Mouse (Mus musculus): ENCODE data around the gene Cysrt1. TPM values are rescaled to one million over a fixed set of nuclear protein-coding genes. Genes with fewer than 3 reads are reported as not detected.
A peak's percentile ranks its signal among the peaks of the same experiment; 100 is the strongest.

The Cysrt1 gene
- polyA plus RNA-seq, 1 experiment, result 0.25 TPM

DNA sequence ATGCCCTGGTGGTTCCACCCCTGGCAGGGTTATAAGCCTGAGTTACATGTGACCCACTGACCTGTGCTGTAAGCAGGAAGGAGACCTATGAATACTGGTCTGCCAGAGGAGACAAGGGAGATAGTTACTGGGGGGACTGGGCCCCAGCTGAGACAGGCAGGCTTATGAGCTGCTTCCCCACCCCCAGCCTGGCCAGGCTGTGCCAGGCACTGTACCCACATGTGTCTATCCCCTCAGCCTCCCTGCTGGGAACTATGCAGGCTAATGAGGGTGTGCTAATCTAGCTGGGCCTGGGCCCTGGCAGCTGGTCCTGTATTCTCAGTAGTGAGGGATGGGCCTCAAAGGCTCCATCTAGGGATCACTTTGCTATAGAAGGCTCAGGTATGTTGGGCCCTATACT, 25.0 kb upstream of the Cysrt1 start:
- no peak overlapping the region for H3K4me3 ChIP-seq (ENCODE audit: insufficient read depth, poor library complexity, severe bottlenecking)

DNA sequence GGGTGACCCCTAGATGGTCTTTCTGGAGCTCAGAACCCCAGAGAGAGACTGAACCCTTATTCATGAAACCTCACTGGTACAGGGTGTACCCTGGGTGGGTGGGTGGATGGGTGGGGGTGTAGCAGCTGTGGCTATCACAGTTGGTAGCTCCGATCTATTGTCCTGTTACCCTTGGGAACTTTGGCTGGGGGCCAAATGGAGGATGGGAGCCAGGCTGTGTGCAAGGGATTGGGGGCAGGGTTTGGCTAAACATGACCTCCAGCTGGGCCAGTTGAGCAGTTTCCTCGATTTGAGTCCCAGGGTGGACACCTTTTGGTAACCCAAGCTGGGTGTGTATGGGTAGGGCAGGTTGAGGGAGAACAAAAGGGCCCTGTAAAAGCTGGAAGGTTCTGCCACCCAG, 24.5 kb upstream of the Cysrt1 start:
- Histone ChIP-seq H3K79me2 (ENCODE audit: control insufficient read depth, insufficient read depth) (peaks cover 71% of the 10 kb centered on the region), H3K36me3 (ENCODE audit: control insufficient read depth, insufficient read depth) (peaks cover 18% of the 10 kb centered on the region), H3K4me3 (ENCODE audit: insufficient read depth, poor library complexity, severe bottlenecking) (no peak overlapping the region), H3K79me3 (ENCODE audit: low read depth) (peaks cover 19% of the 10 kb centered on the region), H3ac (ENCODE audit: control insufficient read depth, insufficient read length, low read depth) (no peak overlapping the region), H3K27me3 (ENCODE audit: control insufficient read depth, insufficient read depth, insufficient read length) (no peaks in the 10 kb centered on the region)
- TF ChIP-seq CTCF (IDR thresholded peaks at IDR 0.05; ENCODE audit: control insufficient read depth, insufficient read depth, insufficient read length) (no peak), MYOD1 (IDR thresholded peaks at IDR 0.05; ENCODE audit: control insufficient read depth, insufficient read length, low read depth) (no peak), USF1 (IDR thresholded peaks at IDR 0.05; ENCODE audit: low read depth) (no peak), MYOG (IDR thresholded peaks at IDR 0.05; ENCODE audit: control insufficient read depth, extremely low read depth, insufficient read length) (no peak), CEBPB (IDR thresholded peaks at IDR 0.05; ENCODE audit: low read depth) (no peak), FOSL1 (IDR thresholded peaks at IDR 0.05; ENCODE audit: insufficient read depth, low read length, poor library complexity, severe bottlenecking) (no peak), MAX (IDR thresholded peaks at IDR 0.05) (no peak)

More for the DNA sequence above, 25.0 kb upstream of the Cysrt1 start:
- TF ChIP-seq MYOG (IDR thresholded peaks at IDR 0.05; ENCODE audit: control insufficient read depth, extremely low read depth, insufficient read length), result no peak
- TF ChIP-seq USF1 (IDR thresholded peaks at IDR 0.05; ENCODE audit: low read depth), result no peak
- TF ChIP-seq FOSL1 (IDR thresholded peaks at IDR 0.05; ENCODE audit: insufficient read depth, low read length, poor library complexity, severe bottlenecking), result no peak
- TF ChIP-seq CTCF (IDR thresholded peaks at IDR 0.05; ENCODE audit: control insufficient read depth, insufficient read depth, insufficient read length), result no peak
- TF ChIP-seq MYOD1 (IDR thresholded peaks at IDR 0.05; ENCODE audit: control insufficient read depth, insufficient read length, low read depth), result no peak
- TF ChIP-seq CEBPB (IDR thresholded peaks at IDR 0.05; ENCODE audit: low read depth), result no peak
- H3ac ChIP-seq (ENCODE audit: control insufficient read depth, insufficient read length, low read depth), result no peak overlapping the region
- H3K79me3 ChIP-seq (ENCODE audit: low read depth), result peaks cover 19% of the 10 kb centered on the region
- H3K27me3 ChIP-seq (ENCODE audit: control insufficient read depth, insufficient read depth, insufficient read length), result no peaks in the 10 kb centered on the region
- peaks cover 76% of the 10 kb centered on the region for H3K79me2 ChIP-seq (ENCODE audit: control insufficient read depth, insufficient read depth)
- peaks cover 18% of the 10 kb centered on the region for H3K36me3 ChIP-seq (ENCODE audit: control insufficient read depth, insufficient read depth)

DNA sequence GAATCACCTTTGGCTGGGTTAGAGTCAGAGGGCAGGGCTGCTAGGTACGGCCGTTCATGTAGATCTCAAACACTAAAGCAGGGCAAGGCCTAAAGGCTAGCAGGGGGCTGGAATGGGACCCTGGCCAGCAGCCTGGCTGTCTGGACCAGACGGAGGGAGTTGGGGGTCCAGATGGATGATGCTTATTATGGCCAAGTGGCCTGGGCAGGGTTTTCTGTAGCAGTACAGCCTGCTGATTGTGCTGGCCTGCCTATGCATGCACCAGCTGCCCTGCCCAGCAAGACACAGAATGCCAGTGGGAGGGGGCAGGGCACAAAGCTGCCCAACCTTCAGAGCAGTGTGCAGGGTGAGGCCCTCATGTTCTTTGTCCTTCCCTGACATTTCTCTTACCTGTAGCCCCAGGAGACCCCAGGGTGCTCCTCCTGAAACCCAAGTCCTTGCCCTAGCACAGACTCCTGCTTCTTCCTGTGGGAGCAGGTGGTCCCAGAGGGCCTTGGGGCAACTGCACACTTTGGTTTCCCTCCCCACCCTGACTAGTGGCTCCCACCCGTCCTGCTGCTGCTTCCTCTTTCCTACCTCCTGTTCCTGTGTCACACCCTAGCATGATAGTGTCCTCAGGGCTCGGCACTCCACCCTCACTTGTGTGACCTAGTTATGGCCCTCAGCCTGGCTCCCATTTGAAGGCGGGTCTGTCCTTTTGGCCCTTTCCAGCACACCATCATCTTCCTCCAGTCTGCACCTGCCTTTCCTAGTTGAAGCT, 23.8 kb upstream of the Cysrt1 start:
- Histone ChIP-seq H3K27me3 (ENCODE audit: control insufficient read depth, insufficient read depth, insufficient read length) (no peaks in the 10 kb centered on the region), H3K79me2 (ENCODE audit: control insufficient read depth, insufficient read depth) (peaks cover 64% of the 10 kb centered on the region), H3K4me3 (ENCODE audit: insufficient read depth, poor library complexity, severe bottlenecking) (no peak overlapping the region), H3ac (ENCODE audit: control insufficient read depth, insufficient read length, low read depth) (peak overlapping the region; percentile 21), H3K36me3 (ENCODE audit: control insufficient read depth, insufficient read depth) (peaks cover 16% of the 10 kb centered on the region), H3K79me3 (ENCODE audit: low read depth) (peaks cover 13% of the 10 kb centered on the region)
- no peak for TF ChIP-seq MAX (IDR thresholded peaks at IDR 0.05)
- TF ChIP-seq CTCF (IDR thresholded peaks at IDR 0.05; ENCODE audit: control insufficient read depth, insufficient read depth, insufficient read length), result no peak
- no peak for TF ChIP-seq FOSL1 (IDR thresholded peaks at IDR 0.05; ENCODE audit: insufficient read depth, low read length, poor library complexity, severe bottlenecking)
- TF ChIP-seq MYOD1 (IDR thresholded peaks at IDR 0.05; ENCODE audit: control insufficient read depth, insufficient read length, low read depth), result no peak
- no peak for TF ChIP-seq USF1 (IDR thresholded peaks at IDR 0.05; ENCODE audit: low read depth)
- TF ChIP-seq CEBPB (IDR thresholded peaks at IDR 0.05; ENCODE audit: low read depth), result no peak

DNA sequence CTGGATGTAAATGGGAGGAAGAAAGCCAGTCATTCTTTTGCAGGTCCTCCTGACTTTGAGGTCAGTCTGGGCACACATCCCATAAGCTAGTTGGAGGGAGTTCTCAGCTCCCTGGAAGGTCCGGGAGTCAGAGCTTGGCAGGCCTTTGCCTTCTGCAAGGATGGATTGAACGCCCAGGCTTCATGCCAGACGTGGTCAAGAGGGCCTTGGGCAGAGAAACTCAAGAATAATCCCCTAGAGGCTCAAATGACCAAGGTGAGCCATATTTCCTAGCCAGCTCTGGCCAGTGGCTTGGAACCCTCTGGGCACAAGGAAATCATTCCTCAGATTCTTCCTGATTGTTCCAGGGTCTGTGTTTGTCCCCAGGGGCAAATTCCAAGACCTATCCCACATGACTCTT, 22.6 kb upstream of the Cysrt1 start:
- Histone ChIP-seq H3K36me3 (ENCODE audit: control insufficient read depth, insufficient read depth) (peaks cover 3% of the 10 kb centered on the region), H3K27me3 (ENCODE audit: control insufficient read depth, insufficient read depth, insufficient read length) (no peaks in the 10 kb centered on the region), H3K79me3 (ENCODE audit: low read depth) (peaks cover 8% of the 10 kb centered on the region), H3K4me3 (ENCODE audit: insufficient read depth, poor library complexity, severe bottlenecking) (no peak overlapping the region), H3ac (ENCODE audit: control insufficient read depth, insufficient read length, low read depth) (no peak overlapping the region), H3K79me2 (ENCODE audit: control insufficient read depth, insufficient read depth) (peaks cover 52% of the 10 kb centered on the region)
- TF ChIP-seq FOSL1 (IDR thresholded peaks at IDR 0.05; ENCODE audit: insufficient read depth, low read length, poor library complexity, severe bottlenecking) (no peak), CTCF (IDR thresholded peaks at IDR 0.05; ENCODE audit: control insufficient read depth, insufficient read depth, insufficient read length) (no peak), MAX (IDR thresholded peaks at IDR 0.05) (no peak), MYOG (IDR thresholded peaks at IDR 0.05; ENCODE audit: control insufficient read depth, extremely low read depth, insufficient read length) (no peak), USF1 (IDR thresholded peaks at IDR 0.05; ENCODE audit: low read depth) (no peak), MYOD1 (IDR thresholded peaks at IDR 0.05; ENCODE audit: control insufficient read depth, insufficient read length, low read depth) (no peak), CEBPB (IDR thresholded peaks at IDR 0.05; ENCODE audit: low read depth) (no peak)

DNA sequence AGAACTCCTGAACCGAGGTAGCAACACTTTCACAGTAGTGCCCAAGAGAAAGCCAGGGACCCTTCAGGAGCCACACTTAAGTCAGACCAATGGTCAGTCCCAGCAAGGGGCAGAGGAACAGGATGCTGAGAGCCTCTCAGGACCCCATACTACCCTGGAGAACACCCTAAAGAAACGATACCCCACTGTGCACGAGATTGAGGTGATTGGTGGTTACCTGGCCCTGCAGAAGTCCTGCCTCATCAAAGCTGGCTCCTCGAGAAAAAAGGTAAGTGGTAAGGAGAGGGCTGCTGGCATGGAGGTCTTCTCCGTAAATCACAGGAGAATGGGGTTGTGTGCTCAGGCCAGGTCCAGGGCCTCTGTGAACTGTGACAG, 22.0 kb upstream of the Cysrt1 start:
- Histone ChIP-seq H3ac (ENCODE audit: control insufficient read depth, insufficient read length, low read depth) (peak overlapping the region; percentile 35), H3K79me2 (ENCODE audit: control insufficient read depth, insufficient read depth) (peaks cover 51% of the 10 kb centered on the region), H3K27me3 (ENCODE audit: control insufficient read depth, insufficient read depth, insufficient read length) (no peaks in the 10 kb centered on the region), H3K4me3 (ENCODE audit: insufficient read depth, poor library complexity, severe bottlenecking) (no peak overlapping the region), H3K79me3 (ENCODE audit: low read depth) (peaks cover 8% of the 10 kb centered on the region), H3K36me3 (ENCODE audit: control insufficient read depth, insufficient read depth) (peaks cover 3% of the 10 kb centered on the region)
- no peak for TF ChIP-seq CEBPB (IDR thresholded peaks at IDR 0.05; ENCODE audit: low read depth)
- no peak for TF ChIP-seq MYOG (IDR thresholded peaks at IDR 0.05; ENCODE audit: control insufficient read depth, extremely low read depth, insufficient read length)
- TF ChIP-seq FOSL1 (IDR thresholded peaks at IDR 0.05; ENCODE audit: insufficient read depth, low read length, poor library complexity, severe bottlenecking), result no peak
- no peak for TF ChIP-seq CTCF (IDR thresholded peaks at IDR 0.05; ENCODE audit: control insufficient read depth, insufficient read depth, insufficient read length)
- TF ChIP-seq USF1 (IDR thresholded peaks at IDR 0.05; ENCODE audit: low read depth), result no peak
- no peak for TF ChIP-seq MYOD1 (IDR thresholded peaks at IDR 0.05; ENCODE audit: control insufficient read depth, insufficient read length, low read depth)
- no peak for TF ChIP-seq MAX (IDR thresholded peaks at IDR 0.05)
